Mouse (Mus musculus) ZHBTc4 (cell line): Measurements from ENCODE around the gene Parp8.

Experiments
- DNase-seq: peaks from one replicate; pipeline ENCODE4 v3.0.0-alpha.2; 2011; ENCODE audit warnings: low read depth, low spot score

Gene Parp8

DNA sequence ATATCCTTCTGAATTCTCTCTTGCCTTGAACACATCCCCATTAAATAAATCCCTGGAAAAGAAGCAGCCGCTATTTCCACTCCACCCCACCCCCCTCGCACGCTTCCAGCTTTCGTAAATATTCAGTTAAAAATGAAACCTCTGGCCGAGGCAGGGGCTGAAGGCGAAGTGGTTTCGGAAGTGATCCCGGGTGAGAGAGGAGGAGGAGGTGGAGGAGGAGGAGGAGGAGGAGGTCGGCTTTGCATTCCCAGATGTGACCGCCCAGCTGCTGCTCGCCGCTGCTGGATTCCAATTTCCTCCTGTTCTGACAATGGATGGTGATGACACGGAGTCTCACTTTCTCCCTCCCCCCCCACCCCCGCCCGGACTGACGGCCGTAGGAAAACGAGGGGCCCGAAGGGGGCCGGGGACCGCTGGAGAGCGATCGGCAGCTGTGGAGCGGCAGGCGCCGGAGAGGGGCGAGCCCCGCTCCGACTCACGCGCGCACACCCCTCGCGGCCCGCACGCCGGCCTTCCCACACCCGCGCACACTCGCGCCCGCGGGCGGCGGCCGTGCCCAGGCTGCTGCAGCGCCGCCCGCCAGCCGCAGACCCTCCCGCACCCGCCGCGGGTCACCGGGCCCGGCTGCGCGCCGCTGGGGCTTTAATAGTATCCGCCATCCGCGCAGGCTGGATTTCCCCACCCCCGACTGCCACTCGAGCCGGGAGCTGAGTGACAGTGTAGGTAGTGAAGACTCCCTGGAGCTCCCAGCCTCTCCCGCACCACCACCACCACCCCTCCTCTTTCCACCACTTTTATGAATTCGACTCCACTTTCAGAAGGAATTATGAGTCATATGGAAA is at the start of gene Parp8:
Gene Parp8 (minus strand): TSS at position 312 of the 842 bp plus-strand sequence.
- peak; percentile 55 for DNase-seq

DNA sequence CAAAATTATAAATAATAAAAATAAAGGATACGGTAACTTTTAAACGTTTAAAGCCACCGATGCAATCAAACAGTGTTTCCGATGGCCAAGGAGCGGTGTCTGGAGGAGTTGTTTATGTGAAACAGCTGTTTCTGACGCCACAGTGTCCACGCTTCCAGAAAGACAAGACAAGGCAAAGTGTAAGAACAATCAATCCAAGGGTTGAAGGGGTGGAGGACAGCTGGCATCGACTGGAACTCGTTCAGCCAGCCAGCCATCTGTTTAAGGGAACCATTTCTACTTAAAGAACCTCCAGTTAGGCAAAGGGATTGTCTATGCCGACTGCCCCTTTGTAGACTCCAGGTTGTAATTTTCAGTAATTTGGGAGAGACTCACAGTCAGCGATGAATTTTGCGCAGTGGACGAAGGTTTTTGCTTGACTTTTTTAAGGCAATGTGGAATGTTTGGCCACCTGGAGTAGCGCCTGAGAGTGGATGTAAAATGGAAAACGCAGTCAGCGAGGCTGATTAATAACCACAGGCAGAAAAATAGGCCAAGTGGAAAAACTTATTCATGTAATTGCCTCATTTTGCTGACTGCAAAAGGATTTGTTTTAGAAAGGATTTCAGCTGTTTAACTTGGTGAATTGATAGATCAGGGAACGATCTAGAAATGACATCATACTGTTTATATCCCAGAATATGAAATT is 37.4 kb upstream of the Parp8 start:
- DNase-seq = no peak

DNA sequence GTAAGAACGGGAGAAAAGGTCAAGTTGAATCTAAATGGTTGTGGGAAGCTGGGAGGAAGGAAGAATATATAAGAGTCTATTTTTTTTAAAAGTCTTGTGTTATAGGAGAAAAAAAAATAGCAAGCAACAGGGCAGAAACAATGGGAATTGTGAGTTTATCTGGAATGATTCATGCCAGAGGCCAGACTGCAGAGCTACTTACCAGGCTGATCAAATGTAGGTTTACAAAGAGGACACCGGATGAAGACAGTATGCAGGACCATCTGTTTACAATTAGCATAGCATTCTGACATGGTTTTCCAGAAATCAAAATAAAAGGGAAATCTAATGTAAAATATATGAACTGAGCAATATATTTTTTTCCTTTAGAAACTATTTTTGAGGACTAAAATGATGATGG is 31.1 kb upstream of the Parp8 start:
- no peak for DNase-seq

DNA sequence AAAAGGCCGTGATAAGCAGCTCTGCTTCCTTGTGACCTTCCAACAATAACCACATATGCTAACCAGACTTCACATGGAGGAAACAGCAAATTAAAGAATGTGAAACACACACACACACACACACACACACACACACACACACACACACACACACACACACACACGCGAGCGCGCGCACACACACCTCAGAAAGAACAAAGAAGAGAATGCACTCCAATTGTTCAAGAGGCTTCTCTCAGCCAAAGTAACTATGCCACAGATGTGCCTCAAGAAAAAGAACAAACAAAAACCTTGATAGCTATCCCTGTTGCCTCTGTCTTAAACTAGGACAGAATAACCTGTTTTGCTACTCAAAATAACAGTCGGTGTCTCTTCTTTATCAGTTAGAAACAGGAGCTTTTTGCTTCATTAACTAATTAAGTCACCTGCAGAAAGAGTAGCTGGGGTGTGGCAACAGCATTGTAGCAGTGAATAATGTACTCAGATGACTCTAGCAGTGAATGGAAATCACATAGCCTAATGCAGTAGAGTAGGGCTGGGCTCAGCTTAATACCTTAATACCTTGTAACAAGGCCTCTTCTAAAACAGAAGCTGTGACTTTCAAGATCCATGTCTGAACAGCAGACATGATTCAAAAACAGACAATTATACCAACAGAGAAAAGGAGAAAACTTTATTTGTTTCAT is 29.6 kb upstream of the Parp8 start:
- DNase-seq = no peak

DNA sequence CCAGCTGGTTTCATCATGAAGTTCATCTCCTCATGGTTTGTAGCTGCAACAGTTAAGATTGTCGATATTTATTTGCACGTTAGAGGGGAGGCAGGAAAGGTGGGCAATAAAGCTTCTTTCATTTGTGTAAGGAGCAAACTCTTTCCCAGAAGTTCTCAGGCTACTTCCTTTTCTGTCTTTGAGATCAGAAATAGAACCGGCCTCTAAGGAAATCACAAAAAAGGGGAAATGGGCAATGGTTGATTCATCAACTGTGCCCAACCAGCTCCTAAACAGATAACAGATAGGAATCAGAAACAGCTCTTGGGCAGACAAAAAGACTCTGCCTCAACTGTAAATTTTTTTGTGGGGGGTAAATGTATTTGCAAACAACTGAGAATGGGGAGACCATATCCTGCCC is 27.4 kb upstream of the Parp8 start:
- no peak for DNase-seq

DNA sequence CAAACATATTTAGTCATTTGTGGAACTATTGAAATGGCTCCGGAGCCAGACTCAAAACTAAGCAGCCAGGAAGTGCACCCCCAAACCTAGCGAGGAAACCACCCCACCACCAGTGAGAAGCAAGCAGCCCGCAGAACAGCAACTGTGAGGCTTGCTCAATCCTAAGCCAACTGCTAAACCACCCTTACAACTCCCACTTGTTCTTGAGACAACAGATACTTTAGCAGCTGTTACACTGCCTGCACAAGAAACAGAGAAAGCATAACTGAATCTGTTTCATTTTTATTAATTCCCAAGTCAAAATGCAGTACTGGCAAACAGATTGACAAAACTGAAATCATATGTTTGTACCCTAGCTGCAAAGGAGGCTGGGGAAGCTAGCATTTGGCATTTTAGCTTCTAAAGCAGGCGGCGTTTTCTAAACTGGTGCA is 23.2 kb upstream of the Parp8 start:
- no peak for DNase-seq

DNA sequence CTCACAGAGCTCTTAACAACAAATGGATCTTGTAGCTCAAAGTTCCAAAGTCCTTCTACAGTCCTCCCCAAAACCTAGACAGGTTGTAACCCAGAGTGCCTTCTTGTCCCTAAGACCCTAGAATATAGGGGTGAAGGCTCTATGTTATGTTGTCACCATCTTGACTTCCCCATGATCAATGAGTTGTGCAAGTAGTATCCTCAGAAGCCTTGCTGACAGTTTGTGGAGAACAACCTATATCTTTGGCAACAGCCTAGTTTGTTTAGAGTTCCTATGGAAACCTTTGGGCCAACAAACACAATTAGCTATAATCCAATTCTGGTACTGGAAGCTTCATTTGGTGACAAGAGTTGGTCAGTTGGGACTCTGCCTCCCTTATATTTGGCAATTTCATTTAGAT is 18.2 kb upstream of the Parp8 start:
- no peak for DNase-seq

DNA sequence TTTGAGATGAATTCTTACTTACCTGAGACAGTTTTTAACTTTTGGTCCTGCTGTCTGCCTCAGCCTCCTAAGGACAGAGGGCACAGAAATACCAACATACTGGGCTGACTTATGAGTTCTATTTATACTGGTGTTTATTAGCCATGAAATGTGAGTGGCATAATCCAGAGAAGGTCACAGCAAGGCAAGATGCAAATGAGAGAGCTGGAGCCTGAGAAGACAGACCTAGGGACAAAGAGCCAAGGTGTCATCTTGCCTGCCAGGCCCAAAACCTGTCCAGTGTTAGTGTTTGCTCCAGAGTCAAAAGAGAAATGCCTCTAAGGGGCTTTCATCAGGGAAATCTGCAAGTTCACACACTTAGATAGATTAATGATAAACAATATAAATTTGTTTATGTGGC is 15.7 kb upstream of the Parp8 start:
- DNase-seq = no peak

DNA sequence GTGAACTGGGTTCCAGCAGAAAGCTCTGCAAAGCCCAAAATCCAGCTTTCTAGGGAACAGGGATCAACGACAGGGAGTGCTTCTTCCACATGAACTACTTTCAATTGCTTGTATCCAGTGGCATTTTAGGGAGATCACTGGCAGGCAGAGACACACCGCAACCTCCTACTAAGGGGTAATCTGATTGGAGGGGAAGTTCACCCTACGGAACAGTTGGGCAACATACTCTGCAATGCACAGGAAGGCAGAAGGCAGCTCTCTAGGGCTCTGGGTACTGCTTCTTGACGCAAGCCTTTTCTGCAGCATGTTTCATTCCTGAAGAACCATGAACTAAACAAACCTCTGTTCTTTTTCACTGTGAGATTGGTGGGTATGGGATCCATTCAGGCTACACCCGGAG is 10.9 kb upstream of the Parp8 start:
- no peak for DNase-seq

DNA sequence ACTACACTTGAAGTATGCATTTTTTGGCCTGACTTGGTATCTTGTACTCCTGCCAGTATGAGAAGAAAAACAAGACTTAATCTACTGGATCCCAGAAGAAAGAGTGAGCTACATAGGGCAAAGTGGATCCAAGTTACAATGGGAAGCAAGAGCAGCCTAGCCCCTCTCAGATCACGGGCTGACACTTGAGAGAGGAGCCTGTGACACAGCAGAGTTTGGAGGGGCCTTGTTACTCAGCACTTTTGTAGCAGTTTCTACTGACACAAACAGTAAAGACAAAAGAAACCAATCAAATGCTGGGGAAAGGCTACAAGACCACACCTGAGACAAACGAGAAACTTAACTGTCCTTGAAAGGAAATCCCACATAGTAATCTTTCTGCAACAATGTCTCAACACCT is 9.8 kb upstream of the Parp8 start:
- DNase-seq = no peak

DNA sequence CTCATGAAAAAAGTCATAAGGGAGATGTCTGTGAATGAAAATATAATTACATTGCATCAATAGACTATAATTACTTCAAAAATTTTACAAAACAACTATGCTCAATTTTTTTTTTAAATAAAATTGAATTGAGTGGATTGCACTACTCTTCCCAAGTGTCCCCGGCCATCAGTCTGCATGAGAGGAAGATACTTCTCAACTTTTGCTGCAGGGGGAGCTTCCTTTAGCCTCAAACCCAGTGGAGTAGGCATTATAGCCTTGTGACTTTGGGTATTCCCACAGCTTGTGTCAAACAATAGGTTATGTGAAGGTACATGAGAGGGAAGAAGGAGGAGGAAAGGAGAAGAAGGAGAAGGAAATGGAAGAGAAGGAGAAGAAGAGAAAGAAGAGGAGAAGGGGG is 9.3 kb upstream of the Parp8 start:
- no peak for DNase-seq

DNA sequence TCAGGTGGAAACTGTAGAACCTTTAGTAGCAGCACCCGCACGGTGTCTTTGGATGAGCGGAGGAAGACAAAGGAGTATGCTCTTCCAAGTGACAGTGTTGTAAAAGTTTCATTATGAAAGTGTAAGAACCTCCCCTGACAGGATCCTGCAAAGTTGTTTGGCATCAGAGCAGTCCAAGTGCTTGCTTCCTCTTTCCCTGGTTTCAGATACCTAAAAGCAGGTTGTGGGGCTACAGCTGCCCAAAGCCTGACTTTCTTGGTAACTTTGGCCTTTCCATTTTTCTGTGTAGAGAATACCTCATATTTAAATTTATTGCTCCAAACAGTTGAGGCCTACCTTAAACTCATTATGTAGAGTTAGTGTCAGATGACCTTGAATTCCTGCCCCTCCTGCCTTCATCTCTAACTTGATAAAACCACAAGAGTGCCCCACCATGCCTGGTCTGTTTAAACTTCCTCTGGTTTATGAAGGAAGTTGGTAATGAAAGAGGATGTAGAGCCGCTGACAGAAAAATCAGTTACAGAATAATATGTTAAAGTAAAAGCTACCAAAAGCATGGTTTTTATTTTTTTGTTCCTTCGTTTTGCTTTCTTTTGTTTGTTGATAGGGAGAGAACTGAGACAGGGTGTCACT is 8.5 kb upstream of the Parp8 start:
- no peak for DNase-seq

DNA sequence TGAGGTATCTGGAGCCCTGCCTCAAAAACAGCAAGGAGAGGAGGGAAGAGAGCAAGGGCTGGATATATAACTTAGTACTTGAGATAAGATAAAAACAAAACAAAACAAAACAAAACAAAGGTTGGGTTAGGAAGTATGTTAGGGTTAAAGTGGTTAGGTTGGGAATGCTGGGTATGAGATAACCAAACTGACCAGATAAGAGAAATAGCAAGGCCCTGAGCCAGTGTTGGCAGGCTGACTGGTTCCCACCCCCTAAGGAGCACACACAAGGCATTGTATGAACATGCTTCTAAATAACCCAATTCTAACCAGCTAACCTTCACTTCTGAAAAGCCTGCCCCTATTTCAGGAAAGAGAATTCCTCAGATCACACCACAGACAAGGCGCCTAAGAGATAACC is 7.1 kb upstream of the Parp8 start:
- no peak for DNase-seq

DNA sequence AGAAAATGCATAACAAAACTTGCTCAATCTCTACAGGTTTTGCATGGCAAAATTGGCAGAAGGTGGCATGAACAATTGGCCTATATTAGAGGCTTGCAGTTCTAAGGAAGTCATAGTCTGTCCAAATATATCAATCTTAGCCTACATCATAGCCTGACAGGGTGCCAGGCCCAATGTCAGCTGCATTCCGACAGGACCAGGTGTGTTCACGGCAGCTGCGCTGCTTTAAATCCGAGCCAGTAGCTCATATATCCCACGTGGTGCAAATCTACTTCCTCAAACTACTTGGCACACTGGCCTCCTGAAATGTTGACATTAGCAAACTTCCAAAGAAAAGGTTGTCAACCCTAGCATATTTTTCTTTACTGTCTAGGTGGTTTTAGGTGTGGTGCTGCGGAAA is 6.2 kb upstream of the Parp8 start:
- no peak for DNase-seq

DNA sequence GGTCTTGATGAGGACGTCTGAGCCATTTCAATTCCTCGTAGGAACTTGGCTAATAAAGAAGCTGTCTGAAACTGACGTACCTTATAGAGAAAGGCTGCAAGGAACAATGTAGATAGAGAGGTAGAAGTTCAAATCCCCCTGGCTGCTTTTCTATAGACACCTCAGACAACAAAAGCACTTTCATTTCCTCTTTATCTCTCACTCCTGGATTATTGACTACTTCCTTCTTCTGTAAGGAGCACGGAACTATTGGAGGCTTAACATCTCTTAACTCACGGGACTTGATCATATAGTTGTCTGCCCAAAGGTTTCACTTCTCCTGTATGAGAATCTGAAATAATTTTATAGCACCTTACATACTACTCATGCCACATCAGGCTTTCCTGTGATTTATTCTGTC is 2.9 kb upstream of the Parp8 start:
- DNase-seq = no peak

DNA sequence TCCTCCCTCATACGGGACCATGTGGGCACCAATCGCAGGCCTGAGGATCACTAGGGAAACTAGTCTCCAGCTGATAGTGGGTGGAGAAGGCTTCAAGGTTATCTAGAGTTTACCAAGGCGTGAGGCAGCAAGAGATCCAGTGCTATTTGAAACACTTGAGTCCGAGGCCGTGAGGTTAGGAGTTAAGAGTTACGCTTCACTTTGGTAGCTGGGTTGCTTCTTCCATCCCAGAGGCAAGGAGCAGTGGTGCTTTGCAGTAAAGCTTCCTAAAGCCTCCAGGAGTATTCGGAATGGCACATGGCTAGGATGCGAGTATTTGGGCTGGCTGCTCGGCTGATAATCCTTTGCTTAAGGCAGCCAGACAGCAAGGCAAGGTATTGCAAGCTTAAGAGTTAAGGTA is 2.0 kb upstream of the Parp8 start:
- DNase-seq = no peak

DNA sequence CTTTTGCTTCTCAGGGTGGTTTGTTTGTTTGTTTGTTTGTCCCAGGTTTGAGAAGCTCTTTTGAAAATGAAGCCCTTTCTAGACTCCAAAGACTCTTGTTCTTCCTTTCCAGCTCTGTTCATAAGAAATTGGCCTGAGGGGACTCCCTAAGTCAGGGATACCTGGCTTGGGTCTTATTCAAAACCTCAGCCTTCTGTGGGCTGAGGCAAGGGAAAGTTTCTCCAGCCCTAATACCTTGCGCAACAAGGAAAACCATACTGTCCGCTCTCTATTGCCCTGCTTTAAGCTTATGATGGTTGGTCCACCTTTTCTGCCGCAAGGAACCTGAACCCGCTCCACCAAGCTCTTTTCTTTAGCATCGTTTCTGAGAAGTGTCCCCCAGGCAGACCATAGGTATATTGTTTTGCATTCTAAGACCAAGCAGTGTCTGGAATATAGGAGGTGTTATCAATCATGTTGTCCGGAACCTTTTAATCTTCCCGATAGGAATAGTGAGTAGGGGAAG is 991 bp upstream of the Parp8 start:
- DNase-seq = no peak

DNA sequence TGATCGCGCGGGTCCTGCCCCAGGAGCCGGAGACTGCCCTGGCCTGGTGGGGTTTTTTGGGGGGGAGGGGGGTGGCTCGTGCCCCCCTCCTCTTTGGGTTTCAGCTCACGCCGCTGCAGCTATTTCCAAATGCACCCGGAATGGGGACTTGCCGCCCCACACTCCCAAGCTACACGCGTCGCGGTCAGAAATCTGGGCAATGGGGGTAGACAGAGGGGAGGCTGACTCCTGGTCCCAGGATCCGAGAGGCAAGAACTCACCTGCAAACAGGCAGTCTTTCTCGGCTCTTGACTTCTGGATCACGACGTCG is 466 bp downstream of the Parp8 start:
- no peak for DNase-seq

DNA sequence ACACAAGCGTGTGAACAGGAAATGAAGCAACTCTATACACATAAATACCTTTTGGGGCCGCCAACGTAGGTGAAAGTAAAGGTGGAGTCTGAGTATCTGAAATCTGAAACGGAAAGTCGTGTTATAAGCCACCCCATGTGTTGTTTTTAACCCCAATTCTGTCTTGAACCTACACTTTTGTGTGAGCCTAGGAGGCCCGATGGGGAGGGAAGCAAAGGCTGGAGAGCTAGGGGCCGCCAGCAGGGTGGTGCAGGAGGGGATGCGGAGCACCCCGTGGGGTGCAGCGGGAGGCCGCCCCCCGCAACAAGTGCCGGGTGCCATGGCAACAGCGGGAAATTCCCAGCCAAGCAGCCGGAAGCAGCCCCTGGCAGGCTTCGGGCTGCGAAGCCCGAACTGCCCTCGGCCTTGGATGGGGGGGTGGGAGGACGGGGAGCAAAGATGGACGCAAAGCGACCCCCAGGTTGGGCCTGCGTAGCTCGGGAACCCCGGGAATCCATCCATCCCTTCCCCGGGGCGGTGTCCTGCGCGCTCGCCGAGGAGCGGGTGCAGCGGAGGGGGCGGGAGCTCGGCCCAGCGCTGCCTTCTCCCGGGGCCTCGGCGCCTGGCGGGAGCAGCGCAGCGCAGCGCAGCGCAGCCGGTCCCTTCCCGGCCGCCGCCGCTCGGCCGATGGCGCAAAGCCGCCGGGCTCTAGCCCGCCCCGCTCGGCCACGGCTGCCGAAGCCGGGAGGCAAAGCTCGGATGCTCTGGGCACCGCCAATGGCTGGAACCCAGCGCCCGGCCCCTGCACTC is 1.0 kb downstream of the Parp8 start:
- peak; percentile 54 for DNase-seq

DNA sequence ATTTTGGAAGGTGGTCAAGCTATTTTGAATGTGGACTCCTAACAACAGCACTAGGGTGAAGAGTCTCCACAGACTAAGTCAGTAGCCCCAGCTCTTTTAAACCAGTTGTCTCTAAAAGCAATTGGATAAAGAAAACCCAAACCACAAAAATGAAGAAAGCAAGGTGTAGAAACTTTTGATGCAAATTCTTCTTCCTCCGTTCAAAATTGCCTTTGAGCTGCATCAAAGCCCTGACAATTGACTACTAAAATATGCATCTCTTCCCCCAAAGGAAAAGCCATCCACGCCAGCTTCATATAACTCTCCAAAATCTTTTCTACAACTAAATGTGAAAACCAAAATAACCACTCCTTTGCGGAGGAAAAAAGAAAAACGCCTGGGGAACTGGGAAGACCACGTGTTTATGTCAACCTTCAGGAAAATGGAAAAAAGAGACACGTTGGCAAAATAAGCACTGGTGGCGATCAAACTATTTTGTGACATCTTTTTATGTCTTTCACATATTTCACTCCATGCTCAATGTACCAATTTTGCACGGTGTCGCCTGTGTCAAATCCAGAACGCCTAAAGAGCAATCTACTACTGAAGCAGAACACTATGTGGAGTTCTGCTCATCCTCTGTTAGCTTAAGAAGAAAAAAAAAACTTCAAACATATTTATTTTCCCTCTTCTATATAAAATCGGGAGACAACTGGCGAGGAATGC is 1.8 kb downstream of the Parp8 start:
- DNase-seq = no peak

DNA sequence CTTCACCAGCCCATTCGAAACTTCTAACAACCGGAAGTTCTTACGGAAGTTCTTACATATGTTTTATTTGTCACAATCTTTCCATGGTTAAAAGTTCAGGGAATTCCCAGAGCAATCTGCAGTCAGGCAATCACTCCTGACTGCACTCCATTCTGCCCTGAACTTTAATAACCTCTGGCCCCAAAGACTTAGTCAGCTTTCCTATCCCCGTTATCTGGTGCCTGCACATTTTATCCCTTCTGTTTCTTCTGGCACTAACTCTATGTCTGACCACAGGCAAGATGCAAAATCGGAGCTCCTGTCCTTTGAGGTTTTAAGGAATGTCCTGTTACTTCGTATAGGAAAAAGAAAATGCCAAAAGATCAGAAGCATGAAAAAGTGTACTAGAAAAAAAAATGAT is 4.7 kb downstream of the Parp8 start:
- no peak for DNase-seq
